In genomic region chr19:5040862-5041523, GRCm38 (mm10) we compare ENCODE assay signal across 8 mouse cellular contexts. TPM values are rescaled to one million over a fixed set of nuclear protein-coding genes. Genes with fewer than 3 reads are reported as not detected.
DNase-seq lines count a peak whose midpoint lies in the region; ATAC-seq and TF ChIP-seq lines count a peak whose summit lies in the region.

Gene Brms1, plus strand, starts transcription at chr19:5041354.

- peaks cover 27% of the 10 kb centered on the region for H3K4me1 ChIP-seq in hindbrain, embryonic 16.5 days (ENCODE audit: control insufficient read depth, insufficient read depth, low read depth, low read length)

- H3K4me2 ChIP-seq in hindbrain, embryonic 16.5 days (ENCODE audit: low read length), result peak within 1 kb of the TSS; percentile 96

- no peak for TF ChIP-seq CTCF in gastrocnemius, adult 2 months (IDR thresholded peaks at IDR 0.05)

- ATAC-seq in hindbrain, embryonic 16.5 days, result peak; percentile 67

- H3K27ac ChIP-seq in gastrocnemius, adult 2 months, result peak within 1 kb of the TSS; percentile 85
- peak within 1 kb of the TSS; percentile 67; the same call in 1 of the 2 replicates for H3K27ac ChIP-seq in hindbrain, embryonic 16.5 days (ENCODE audit: low read depth, low read length)

- peak; percentile 97 for DNase-seq in ZHBTc4 (ENCODE audit: low read depth, low spot score)
- DNase-seq in cerebellum, postnatal 4 days (ENCODE audit: low spot score in 2 of 2), result peak; percentile 78 to 88
- peak; percentile 92 for DNase-seq in gastrocnemius, adult 2 months
- DNase-seq in left cerebral cortex, adult 18-20 months (ENCODE audit: low spot score in 2 of 2), result peak; percentile 93
- DNase-seq in lung, postnatal 4 days, result peak; percentile 92 to 94
- DNase-seq in retina, postnatal 1 day, result peak; percentile 98
- DNase-seq in thymus, postnatal 4 days, result peak; percentile 89

- H3K4me3 ChIP-seq in gastrocnemius, adult 2 months, result peak within 1 kb of the TSS; percentile 84
- H3K4me3 ChIP-seq in hindbrain, embryonic 16.5 days (ENCODE audit: low read length), result peak within 1 kb of the TSS; percentile 92

- no peaks in the 10 kb centered on the region for H3K27me3 ChIP-seq in hindbrain, embryonic 16.5 days (replicated peaks; ENCODE audit: control insufficient read depth, insufficient read depth, low read length)

- intact Hi-C loops in gastrocnemius, adult 2 months (cut with DNase I), result loop anchor here (5.0 kb wide), 1 partner anchor 46 kb away; the partner anchor contains the start of genes Tmem151a and Yif1a

- H3K9ac ChIP-seq in hindbrain, embryonic 16.5 days (ENCODE audit: low read depth, low read length), result peak within 1 kb of the TSS; percentile 83

- WGBS in hindbrain, embryonic 16.5 days, result 7% methylated on average over 40 of the region's 40 CpGs

- no peaks in the 10 kb centered on the region for H3K9me3 ChIP-seq in hindbrain, embryonic 16.5 days (ENCODE audit: control insufficient read depth, low read length)

- H3K36me3 ChIP-seq in hindbrain, embryonic 16.5 days (ENCODE audit: control insufficient read depth, insufficient read depth, low read length), result peaks cover 5% of the 10 kb centered on the region; the same call in 1 of the 2 replicates

RNA-seq across cellular contexts. Expression of gene Brms1, which starts in this region (rescaled TPM):
- total RNA-seq in gastrocnemius, adult 2 months (2021), result 10 to 100 TPM; 14.7 to 15.1 TPM
- 25.6 and 26.6 TPM in 2 replicates for polyA plus RNA-seq in hindbrain, embryonic 16.5 days (2015; fragmentation: Nextera tagmentation; extraction: Ambion mirVana)
- total RNA-seq in left cerebral cortex, adult 18-20 months (2021), result 10 to 100 TPM; 22.6 to 32.0 TPM

Comparison
In these comparisons a context has a peak if more than half of its experiments do, and no peak if none do; other contexts are left out.
1. Peak in every context shown above with its lines: DNase-seq, ATAC-seq, H3K4me3 ChIP-seq and H3K27ac ChIP-seq.